Mouse (Mus musculus): ENCODE data around the gene Dnajc5g. TPM values are rescaled to one million over a fixed set of nuclear protein-coding genes. Genes with fewer than 3 reads are reported as not detected.

The Dnajc5g gene
- polyA plus RNA-seq, 1 experiment = not detected

DNA sequence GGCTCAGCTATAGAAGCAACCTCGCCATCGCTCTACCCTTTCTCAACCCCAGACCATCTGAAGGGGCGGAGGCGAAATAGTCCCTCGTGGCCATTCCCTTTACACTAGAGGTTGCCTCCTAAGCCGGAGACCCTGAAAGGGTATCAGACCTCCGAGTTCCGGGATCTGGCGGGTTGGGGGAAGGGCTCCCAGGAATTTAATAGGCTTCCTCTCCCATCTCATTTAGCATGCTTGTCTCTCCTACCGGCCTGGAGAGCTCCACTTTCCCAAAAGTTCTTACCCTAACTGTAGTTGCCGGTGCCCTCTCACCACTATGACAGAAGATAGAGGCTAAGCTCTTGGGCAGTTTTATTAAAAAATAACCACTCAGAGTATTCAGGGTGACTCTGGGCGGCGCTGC, 31.6 kb downstream of the Dnajc5g start:
- peaks cover 12% of the 10 kb centered on the region for H3K36me3 ChIP-seq (replicated peaks; ENCODE audit: low read length)
- peaks cover 40% of the 10 kb centered on the region for H3K4me1 ChIP-seq
- no peaks in the 10 kb centered on the region for H3K9me3 ChIP-seq
- no peak for TF ChIP-seq GATA1 (IDR thresholded peaks at IDR 0.05; ENCODE audit: borderline replicate concordance, low read length)
- peaks cover 61% of the 10 kb centered on the region for H3K27me3 ChIP-seq (replicated peaks)
- no peak overlapping the region for H3K4me3 ChIP-seq (replicated peaks)

DNA sequence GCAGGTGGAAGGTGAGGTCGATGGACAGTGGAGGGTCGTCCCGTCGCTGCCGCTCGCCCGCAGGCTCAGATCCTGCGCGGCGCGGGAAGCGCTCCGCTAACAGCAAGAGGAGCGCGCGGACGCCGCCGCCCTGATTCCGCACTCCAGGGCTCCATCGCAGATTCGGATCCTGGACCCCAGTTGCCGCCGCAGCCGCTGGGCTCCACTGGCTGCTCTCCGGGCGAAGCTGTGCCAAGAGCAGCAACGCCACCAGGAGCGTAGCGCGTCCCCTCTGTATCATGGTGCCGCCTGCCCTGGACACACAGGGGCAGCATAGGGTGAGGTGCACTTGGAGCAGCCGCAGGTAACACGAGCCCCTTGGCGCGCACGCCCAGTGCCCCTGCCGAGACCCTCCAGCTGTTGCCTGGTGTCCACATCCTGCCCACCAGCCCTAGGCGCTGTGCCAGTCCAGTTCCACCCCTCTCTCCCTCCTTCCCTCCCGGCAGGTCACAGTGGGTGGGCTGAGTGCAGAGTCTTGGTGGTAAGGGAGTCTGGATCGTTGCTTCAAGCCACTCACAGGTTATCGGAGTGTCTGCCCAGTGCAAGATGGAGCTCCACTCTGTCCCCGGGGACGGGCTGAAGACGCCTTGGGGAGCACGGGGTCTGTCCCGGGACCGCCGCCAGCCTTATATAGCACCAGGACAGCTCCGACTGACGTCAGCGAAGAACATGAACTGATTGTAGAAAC, 32.3 kb downstream of the Dnajc5g start, which contains the start of gene Ucn:
TSS of gene Ucn (minus strand) at position 589 of the 727 bp plus-strand sequence.
- Histone ChIP-seq H3K4me1 (peaks cover 40% of the 10 kb centered on the region), H3K27me3 (replicated peaks) (peaks cover 60% of the 10 kb centered on the region)
- TF ChIP-seq FLI1 (IDR thresholded peaks at IDR 0.05; ENCODE audit: low read length) (no peak), GATA1 (IDR thresholded peaks at IDR 0.05; ENCODE audit: borderline replicate concordance, low read length) (no peak)

DNA sequence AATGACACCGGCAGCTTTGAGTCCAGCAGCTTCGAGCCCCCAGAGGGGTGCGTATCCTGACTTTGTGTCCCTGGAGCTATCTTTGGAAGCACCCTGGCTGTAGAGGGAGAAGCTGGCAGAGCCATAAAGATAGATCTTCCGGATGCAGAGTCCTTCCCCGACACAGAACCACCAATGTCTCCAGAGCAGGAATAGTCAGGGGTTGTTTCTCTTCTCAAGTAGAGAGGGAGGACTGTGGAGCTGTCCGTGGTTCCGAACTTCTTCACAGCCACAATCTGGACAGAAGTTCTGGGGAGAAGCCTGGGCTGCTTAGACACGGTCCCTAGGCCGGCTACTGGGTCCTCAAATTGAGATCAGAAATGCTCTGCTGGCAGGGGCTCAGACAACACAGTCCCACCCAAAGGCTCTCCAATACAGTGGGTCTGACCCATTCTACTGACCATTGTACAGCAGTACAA, 32.9 kb downstream of the Dnajc5g start:
- Histone ChIP-seq H3K36me3 (replicated peaks; ENCODE audit: low read length) (peaks cover 20% of the 10 kb centered on the region), H3K9me3 (no peaks in the 10 kb centered on the region), H3K27me3 (replicated peaks) (peaks cover 55% of the 10 kb centered on the region), H3K4me1 (peaks cover 40% of the 10 kb centered on the region), H3K4me3 (replicated peaks) (peak overlapping the region; percentile 80)
- TF ChIP-seq GATA1 (IDR thresholded peaks at IDR 0.05; ENCODE audit: borderline replicate concordance, low read length) (no peak), FLI1 (IDR thresholded peaks at IDR 0.05; ENCODE audit: low read length) (no peak)

More for the DNA sequence above, 32.3 kb downstream of the Dnajc5g start, which contains the start of gene Ucn:
- no peaks in the 10 kb centered on the region for H3K9me3 ChIP-seq
- peak within 1 kb of the TSS; percentile 80 for H3K4me3 ChIP-seq (replicated peaks)
- peaks cover 16% of the 10 kb centered on the region for H3K36me3 ChIP-seq (replicated peaks; ENCODE audit: low read length)

DNA sequence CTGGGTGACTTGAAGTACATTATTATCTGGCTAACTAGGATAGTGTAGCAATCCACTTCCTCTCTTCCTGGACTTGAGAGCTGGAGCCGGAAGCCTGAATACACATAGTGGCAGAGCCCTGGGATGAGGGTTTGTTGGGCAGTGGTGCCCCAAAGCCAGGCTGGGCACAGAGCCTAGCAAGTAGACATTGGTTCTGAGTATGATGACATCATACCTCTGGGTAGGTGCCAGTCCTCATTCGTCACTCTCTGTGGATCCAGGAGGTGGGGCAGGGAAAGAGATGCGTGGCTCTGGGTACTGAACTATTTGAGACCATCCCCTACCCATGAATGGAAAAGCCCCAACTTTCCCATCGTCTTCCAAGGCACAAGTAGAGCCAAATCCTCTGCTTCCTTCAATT, 43.7 kb downstream of the Dnajc5g start:
- H3K36me3 ChIP-seq (replicated peaks; ENCODE audit: low read length) = peaks cover 58% of the 10 kb centered on the region
- H3K27me3 ChIP-seq (replicated peaks) = no peaks in the 10 kb centered on the region
- H3K4me1 ChIP-seq = peaks cover 42% of the 10 kb centered on the region
- no peak overlapping the region for H3K4me3 ChIP-seq (replicated peaks)
- H3K9me3 ChIP-seq = no peaks in the 10 kb centered on the region
- TF ChIP-seq FLI1 (IDR thresholded peaks at IDR 0.05; ENCODE audit: low read length) (no peak), GATA1 (IDR thresholded peaks at IDR 0.05; ENCODE audit: borderline replicate concordance, low read length) (no peak)

DNA sequence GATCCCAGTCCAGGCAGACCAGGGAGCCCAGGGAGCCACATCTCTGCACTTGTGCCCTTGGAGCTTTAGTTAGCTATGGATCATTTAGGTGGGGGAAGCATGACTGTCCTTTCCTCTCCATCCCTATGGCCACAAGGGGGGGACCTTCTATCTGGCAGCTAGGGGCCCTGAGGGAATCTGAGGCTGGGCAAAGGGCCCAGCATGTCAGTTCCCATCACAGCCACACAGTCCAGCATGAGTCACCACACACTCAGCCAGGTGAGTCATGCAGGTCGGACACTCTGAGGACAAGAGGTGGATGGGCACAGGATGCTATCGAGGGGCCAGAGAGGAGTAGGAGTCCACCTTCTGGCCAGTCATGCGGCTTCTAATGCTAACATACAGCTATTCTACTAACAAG, 45.7 kb downstream of the Dnajc5g start:
- peaks cover 53% of the 10 kb centered on the region for H3K36me3 ChIP-seq (replicated peaks; ENCODE audit: low read length)
- no peaks in the 10 kb centered on the region for H3K27me3 ChIP-seq (replicated peaks)
- H3K9me3 ChIP-seq = no peaks in the 10 kb centered on the region
- H3K4me3 ChIP-seq (replicated peaks) = peak overlapping the region; percentile 31
- peaks cover 43% of the 10 kb centered on the region for H3K4me1 ChIP-seq
- TF ChIP-seq FLI1 (IDR thresholded peaks at IDR 0.05; ENCODE audit: low read length) (no peak), GATA1 (IDR thresholded peaks at IDR 0.05; ENCODE audit: borderline replicate concordance, low read length) (no peak)

DNA sequence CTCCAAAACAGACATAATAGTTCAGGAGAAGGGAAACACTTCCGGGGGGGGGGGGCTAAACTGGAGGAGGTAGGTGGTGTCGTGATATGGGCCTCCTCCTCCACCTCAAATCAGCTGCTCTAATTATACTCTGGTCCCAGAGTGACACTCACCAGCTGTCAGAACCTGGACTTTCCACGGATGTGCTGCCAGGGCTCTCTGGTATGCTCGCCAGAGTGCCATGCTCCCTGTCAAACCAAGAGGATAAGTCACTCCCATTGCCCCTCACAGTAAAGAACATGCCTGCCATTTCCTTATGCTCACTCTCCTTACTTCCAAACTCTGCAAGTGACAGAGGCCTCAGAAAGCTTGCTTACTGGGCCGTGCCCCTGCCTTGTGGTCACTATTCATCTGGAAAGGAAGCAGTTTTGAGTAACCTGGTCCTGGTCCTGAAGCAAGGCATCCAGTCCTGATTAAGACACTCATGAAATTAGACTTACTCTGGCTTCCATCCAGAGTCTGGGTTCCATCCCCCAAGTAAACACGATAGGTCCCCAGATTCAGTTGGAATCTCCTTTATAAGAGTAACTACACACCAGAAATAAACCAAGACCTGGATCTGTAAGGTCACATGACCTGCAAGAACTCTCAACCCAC, 47.5 kb downstream of the Dnajc5g start:
- TF ChIP-seq FLI1 (IDR thresholded peaks at IDR 0.05; ENCODE audit: low read length) = no peak
- TF ChIP-seq GATA1 (IDR thresholded peaks at IDR 0.05; ENCODE audit: borderline replicate concordance, low read length) = no peak
- Histone ChIP-seq H3K27me3 (replicated peaks) (no peaks in the 10 kb centered on the region), H3K4me1 (peaks cover 39% of the 10 kb centered on the region), H3K4me3 (replicated peaks) (peak overlapping the region; percentile 99), H3K36me3 (replicated peaks; ENCODE audit: low read length) (peaks cover 56% of the 10 kb centered on the region), H3K9me3 (no peaks in the 10 kb centered on the region)

DNA sequence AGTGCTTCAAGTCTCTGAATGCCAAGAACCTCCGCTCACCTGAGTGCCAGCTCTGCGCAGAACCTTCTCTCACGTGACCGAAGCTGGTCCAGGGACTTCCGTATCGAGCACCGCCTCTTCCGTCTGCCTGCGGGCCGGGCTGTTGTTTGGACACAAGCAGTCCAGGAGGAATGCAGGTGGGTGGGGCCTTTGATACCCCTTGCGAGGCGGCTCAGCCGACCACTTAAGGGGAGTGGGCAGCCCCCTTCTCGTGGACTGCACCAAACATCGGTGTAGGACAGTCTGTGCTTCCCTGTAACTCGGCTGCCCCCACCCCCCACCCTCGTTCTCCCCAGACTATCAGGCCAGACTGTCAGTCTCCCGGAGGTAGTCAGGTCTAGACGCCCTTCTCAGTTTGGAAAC, 48.1 kb downstream of the Dnajc5g start, which contains the start of gene Mpv17:
TSS of gene Mpv17 (minus strand) at position 100 of the 402 bp plus-strand sequence.
- no peak for TF ChIP-seq FLI1 (IDR thresholded peaks at IDR 0.05; ENCODE audit: low read length)
- TF ChIP-seq GATA1 (IDR thresholded peaks at IDR 0.05; ENCODE audit: borderline replicate concordance, low read length) = no peak
- peaks cover 59% of the 10 kb centered on the region for H3K36me3 ChIP-seq (replicated peaks; ENCODE audit: low read length)

More for the DNA sequence above, 48.1 kb downstream of the Dnajc5g start, which contains the start of gene Mpv17:
- H3K4me1 ChIP-seq = peaks cover 36% of the 10 kb centered on the region
- no peaks in the 10 kb centered on the region for H3K27me3 ChIP-seq (replicated peaks)
- H3K9me3 ChIP-seq = no peaks in the 10 kb centered on the region
- peak within 1 kb of the TSS; percentile 99 for H3K4me3 ChIP-seq (replicated peaks)

Other genes starting within 250 kb of the Dnajc5g start
- 11.8 and 17.0 TPM in 2 replicates for gene Tmem214, start 238.3 kb upstream of the Dnajc5g start, polyA plus RNA-seq (2012; ENCODE audit: insufficient read depth, low replicate concordance)
- 36.7 and 70.8 TPM in 2 replicates for gene Agbl5, start 217.6 kb upstream of the Dnajc5g start, polyA plus RNA-seq (2012; ENCODE audit: insufficient read depth, low replicate concordance)
- gene Ost4, start 198.5 kb upstream of the Dnajc5g start, polyA plus RNA-seq (2012; ENCODE audit: insufficient read depth, low replicate concordance) = 57.7 and 180 TPM in 2 replicates
- 427 and 497 TPM in 2 replicates for gene Emilin1, start 192.9 kb upstream of the Dnajc5g start, polyA plus RNA-seq (2012; ENCODE audit: insufficient read depth, low replicate concordance)
- 11.7 and 40.4 TPM in 2 replicates for gene Khk, start 184.9 kb upstream of the Dnajc5g start, polyA plus RNA-seq (2012; ENCODE audit: insufficient read depth, low replicate concordance)
- not detected in 2 replicates for gene Cgref1, start 160.7 kb upstream of the Dnajc5g start, polyA plus RNA-seq (2012; ENCODE audit: insufficient read depth, low replicate concordance)
- 43.7 and 59.1 TPM in 2 replicates for gene Preb, start 145.9 kb upstream of the Dnajc5g start, polyA plus RNA-seq (2012; ENCODE audit: insufficient read depth, low replicate concordance)
- gene Tcf23, start 137.6 kb upstream of the Dnajc5g start, polyA plus RNA-seq (2012; ENCODE audit: insufficient read depth, low replicate concordance) = not detected in 2 replicates
- 6.5 and 48.6 TPM in 2 replicates for gene Atraid, start 58.0 kb upstream of the Dnajc5g start, polyA plus RNA-seq (2012; ENCODE audit: insufficient read depth, low replicate concordance)
- 5.0 and 8.2 TPM in 2 replicates for gene Slc5a6, start 57.4 kb upstream of the Dnajc5g start, polyA plus RNA-seq (2012; ENCODE audit: insufficient read depth, low replicate concordance)
- gene Cad, start 51.5 kb upstream of the Dnajc5g start, polyA plus RNA-seq (2012; ENCODE audit: insufficient read depth, low replicate concordance) = 218 and 333 TPM in 2 replicates
- not detected in 2 replicates for gene Slc30a3, start 2.0 kb downstream of the Dnajc5g start, polyA plus RNA-seq (2012; ENCODE audit: insufficient read depth, low replicate concordance)
- gene Trim54, start 10.4 kb downstream of the Dnajc5g start, polyA plus RNA-seq (2012; ENCODE audit: insufficient read depth, low replicate concordance) = not detected in 2 replicates
- not detected in 2 replicates for gene Ucn, start 32.5 kb downstream of the Dnajc5g start, polyA plus RNA-seq (2012; ENCODE audit: insufficient read depth, low replicate concordance)
- 9.4 and 46.6 TPM in 2 replicates for gene Mpv17, start 48.0 kb downstream of the Dnajc5g start, polyA plus RNA-seq (2012; ENCODE audit: insufficient read depth, low replicate concordance)
- gene Gm29609, start 73.6 kb downstream of the Dnajc5g start, polyA plus RNA-seq (2012; ENCODE audit: insufficient read depth, low replicate concordance) = 7.0 and 7.9 TPM in 2 replicates
- 9.1 and 15.0 TPM in 2 replicates for gene Gtf3c2, start 73.9 kb downstream of the Dnajc5g start, polyA plus RNA-seq (2012; ENCODE audit: insufficient read depth, low replicate concordance)
- gene Snx17, start 86.9 kb downstream of the Dnajc5g start, polyA plus RNA-seq (2012; ENCODE audit: insufficient read depth, low replicate concordance) = 5.4 and 54.1 TPM in 2 replicates
- 92.1 and 146 TPM in 2 replicates for gene Eif2b4, start 87.1 kb downstream of the Dnajc5g start, polyA plus RNA-seq (2012; ENCODE audit: insufficient read depth, low replicate concordance)
- gene Zfp513, start 96.0 kb downstream of the Dnajc5g start, polyA plus RNA-seq (2012; ENCODE audit: insufficient read depth, low replicate concordance) = 34.2 and 67.1 TPM in 2 replicates
- gene Ppm1g, start 114.4 kb downstream of the Dnajc5g start, polyA plus RNA-seq (2012; ENCODE audit: insufficient read depth, low replicate concordance) = 188 and 232 TPM in 2 replicates
- 25.6 and 48.2 TPM in 2 replicates for gene Nrbp1, start 134.6 kb downstream of the Dnajc5g start, polyA plus RNA-seq (2012; ENCODE audit: insufficient read depth, low replicate concordance)
- gene Gm9970, start 134.9 kb downstream of the Dnajc5g start, polyA plus RNA-seq (2012; ENCODE audit: insufficient read depth, low replicate concordance) = not detected in 2 replicates
- gene Krtcap3, start 145.4 kb downstream of the Dnajc5g start, polyA plus RNA-seq (2012; ENCODE audit: insufficient read depth, low replicate concordance) = 0.48 TPM in 1 of 2 replicates, not detected in the other
- gene Ift172, start 184.8 kb downstream of the Dnajc5g start, polyA plus RNA-seq (2012; ENCODE audit: insufficient read depth, low replicate concordance) = 8.8 and 19.3 TPM in 2 replicates
- not detected in 2 replicates for gene Fndc4, start 189.8 kb downstream of the Dnajc5g start, polyA plus RNA-seq (2012; ENCODE audit: insufficient read depth, low replicate concordance)
- gene Gckr, start 191.2 kb downstream of the Dnajc5g start, polyA plus RNA-seq (2012; ENCODE audit: insufficient read depth, low replicate concordance) = not detected in 2 replicates

Data from megakaryocyte, embryonic 14.5 days (primary cell).